Mouse (Mus musculus) ES-E14 (cell line): ENCODE data around the gene Rims1. TPM values are rescaled to one million over a fixed set of nuclear protein-coding genes. Genes with fewer than 3 reads are reported as not detected.

ENCODE experiments used
- DNase-seq: peaks from one replicate; pipeline ENCODE4 v3.0.0-alpha.2; 2013; ENCODE audit warnings: low read depth, low spot score
- H3K27ac ChIP-seq: 2 replicates; pipeline ENCODE4 v1.5.1; 2012; ENCODE audit warnings: low read depth, mild to moderate bottlenecking, low read length, moderate library complexity, mixed read lengths; ENCODE audit not compliant: poor library complexity, insufficient read depth, severe bottlenecking
- H3K36me3 ChIP-seq: 2 replicates; pipeline ENCODE4 v1.6.1; 2012; ENCODE audit warnings: mild to moderate bottlenecking, low read length, moderate library complexity, mixed read lengths; ENCODE audit not compliant: control insufficient read depth, poor library complexity, insufficient read depth, severe bottlenecking
- H3K4me1 ChIP-seq, 2 experiments: fragments of 150-350 bp in 1 of 2; sonication (generic) in 1 of 2; 2 replicates each; pipeline ENCODE4 v1.6.1; 2012; ENCODE audit warnings: low read length in 2 of 2, mild to moderate bottlenecking in 1 of 2, mixed read lengths in 1 of 2; ENCODE audit not compliant: control insufficient read depth in 2 of 2, insufficient read depth in 2 of 2, poor library complexity in 1 of 2
- H3K4me3 ChIP-seq, 2 experiments: fragments of 150-350 bp in 1 of 2; sonication (generic) in 1 of 2; 2 replicates each; pipeline ENCODE4 v1.5.1; 2012; ENCODE audit warnings: low read length in 2 of 2, low read depth in 1 of 2, mild to moderate bottlenecking in 1 of 2, mixed read lengths in 1 of 2; ENCODE audit not compliant: insufficient read depth in 1 of 2, poor library complexity in 1 of 2, severe bottlenecking in 1 of 2
- H3K9ac ChIP-seq: 2 replicates; pipeline ENCODE4 v1.6.1; 2012; ENCODE audit warnings: low read depth, mild to moderate bottlenecking, low read length, mixed read lengths; ENCODE audit not compliant: poor library complexity, insufficient read depth, severe bottlenecking
- H3K9me3 ChIP-seq: fragments of 150-350 bp; sonication (generic); 2 replicates; pipeline ENCODE4 v1.6.1; 2012; ENCODE audit warnings: low read depth, mild to moderate bottlenecking, low read length; ENCODE audit not compliant: control insufficient read depth, insufficient read depth
- CHD2 ChIP-seq: IDR thresholded peaks from 2 replicates; pipeline ENCODE4 v1.6.1; 2014; ENCODE audit warnings: mild to moderate bottlenecking, low read depth, low read length, inconsistent platforms
- HCFC1 ChIP-seq: IDR thresholded peaks from 2 replicates; pipeline ENCODE4 v1.6.1; 2012; ENCODE audit warnings: low read length, inconsistent platforms, borderline replicate concordance; ENCODE audit not compliant: insufficient read depth
- MAFK ChIP-seq: IDR thresholded peaks from 2 replicates; pipeline ENCODE4 v1.6.1; 2014; ENCODE audit warnings: mild to moderate bottlenecking, low read depth, low read length, inconsistent platforms; ENCODE audit not compliant: insufficient read depth
- ZC3H11A ChIP-seq: IDR thresholded peaks from 2 replicates; pipeline ENCODE4 v1.6.1; 2012; ENCODE audit warnings: low read depth, mild to moderate bottlenecking, inconsistent platforms, low read length, borderline replicate concordance
- ZNF384 ChIP-seq: IDR thresholded peaks from 2 replicates; pipeline ENCODE4 v1.6.1; 2012; ENCODE audit warnings: low read depth, low read length, inconsistent platforms
- in situ Hi-C, 2 experiments: fragments of 600-800 bp; cut with MboI; formaldehyde crosslinking; loops; one replicate each; pipeline ENCODE4 v1.15.1; 2025; ENCODE audit warnings: low sequenced_read_pairs in 2 of 2, inconsistent platforms in 1 of 2; ENCODE audit not compliant: unreplicated experiment in 2 of 2
- total RNA-seq: library from RNA; depleted of rRNA; stranded (reverse); fragments of 300-350 nt; gene quantifications from 2 replicates; pipeline ENCODE4 v1.2.3, GENCODE M21; 2012

The Rims1 gene
- total RNA-seq, 1 experiment: 1.4 TPM

DNA sequence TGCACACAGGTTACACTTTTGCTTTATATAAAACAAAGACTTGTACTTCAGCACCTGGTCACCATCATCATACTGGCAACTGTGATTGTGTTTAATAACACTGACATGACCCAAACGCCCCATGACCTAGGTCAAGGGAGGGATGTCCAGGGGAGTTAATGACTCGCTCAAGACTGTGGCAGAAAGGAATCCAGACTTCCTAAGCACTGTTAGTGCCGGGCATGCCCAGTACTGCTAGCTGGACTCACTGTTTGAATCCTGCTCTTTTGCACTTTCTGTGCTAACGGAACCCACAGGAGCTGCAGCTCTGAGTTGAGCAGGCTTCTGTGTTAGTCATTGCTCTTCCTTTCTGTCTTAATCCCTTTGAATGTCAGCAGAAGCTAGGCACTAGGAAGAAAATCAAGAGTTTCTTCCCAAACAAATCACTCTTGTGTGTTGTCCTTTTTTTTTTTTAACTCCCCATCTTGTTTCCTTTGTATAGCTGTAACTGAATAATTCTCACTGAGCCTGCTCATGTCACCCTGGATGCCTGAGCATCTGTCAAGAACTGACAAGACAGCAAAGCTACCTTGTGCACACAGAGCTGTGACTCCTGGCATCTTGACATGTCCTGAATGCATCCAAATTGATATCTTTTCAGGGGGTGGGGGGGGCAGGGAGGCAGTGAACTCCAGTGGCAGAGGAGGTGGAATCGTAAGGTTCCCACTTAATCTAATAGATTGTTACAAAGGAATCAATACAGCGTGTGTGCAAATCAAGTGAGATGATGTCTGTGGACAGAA, 543.4 kb downstream of the Rims1 start:
- H3K9me3 ChIP-seq: no peaks in the 10 kb centered on the region
- no peak for DNase-seq
- no peak overlapping the region for H3K4me3 ChIP-seq
- in situ Hi-C loops: loop anchor here in 1 of 2 experiments (10.0 kb wide), 1 partner anchor 848 kb away; no protein-coding TSS in a partner anchor
- H3K27ac ChIP-seq: no peak overlapping the region
- H3K9ac ChIP-seq: no peak overlapping the region
- no peaks in the 10 kb centered on the region for H3K36me3 ChIP-seq
- TF ChIP-seq HCFC1: no peak
- no peaks in the 10 kb centered on the region for H3K4me1 ChIP-seq

DNA sequence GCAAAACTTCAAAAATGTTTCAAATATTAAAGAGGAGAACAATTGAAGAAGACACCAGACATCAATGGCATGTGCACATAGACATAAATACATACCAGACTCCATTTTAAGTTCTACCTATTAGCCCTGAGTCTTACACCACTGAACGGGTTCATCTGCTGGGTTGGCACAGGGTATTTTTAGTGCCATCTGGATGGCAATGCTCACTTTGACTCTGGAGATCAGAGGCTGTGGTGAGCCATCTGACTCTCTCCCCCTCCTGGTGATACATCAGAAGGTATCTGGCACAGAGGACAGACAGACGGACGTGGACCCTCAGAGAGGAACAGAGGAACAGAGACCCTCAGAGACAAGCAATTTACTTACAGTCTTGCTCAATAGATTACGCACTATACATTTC, 544.1 kb downstream of the Rims1 start:
- TF ChIP-seq ZNF384 (no peak), ZC3H11A (no peak), HCFC1 (no peak), CHD2 (no peak), MAFK (no peak)
- no peak overlapping the region for H3K4me3 ChIP-seq
- in situ Hi-C loops: loop anchor here in 1 of 2 experiments (10.0 kb wide), 1 partner anchor 847 kb away; no protein-coding TSS in a partner anchor
- DNase-seq: no peak
- no peaks in the 10 kb centered on the region for H3K4me1 ChIP-seq
- H3K9me3 ChIP-seq: no peaks in the 10 kb centered on the region
- no peak overlapping the region for H3K9ac ChIP-seq
- no peaks in the 10 kb centered on the region for H3K36me3 ChIP-seq
- H3K27ac ChIP-seq: no peak overlapping the region

DNA sequence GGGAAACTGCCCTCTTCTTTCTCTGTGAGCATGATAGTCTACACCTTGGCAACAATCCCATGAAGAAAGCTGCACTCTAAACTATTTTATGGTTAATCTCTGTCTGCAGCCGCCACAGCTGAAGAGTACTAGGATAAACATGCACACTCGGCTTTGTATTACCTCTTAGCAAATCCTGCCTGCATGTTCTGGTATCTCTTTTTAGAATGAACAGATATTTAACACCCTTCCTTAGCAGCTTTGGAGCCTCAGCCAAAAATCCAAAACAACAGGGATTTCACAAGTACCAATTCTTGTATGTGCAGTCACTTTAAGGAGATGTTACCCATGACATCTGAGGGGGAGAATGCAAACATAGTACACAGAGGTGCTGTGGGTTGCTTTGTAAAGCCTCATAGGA, 545.5 kb downstream of the Rims1 start:
- H3K36me3 ChIP-seq: no peaks in the 10 kb centered on the region
- no peak for DNase-seq
- H3K4me1 ChIP-seq: no peaks in the 10 kb centered on the region
- H3K4me3 ChIP-seq: no peak overlapping the region
- no peak overlapping the region for H3K27ac ChIP-seq
- in situ Hi-C loops: loop anchor here in 1 of 2 experiments (10.0 kb wide), 1 partner anchor 845 kb away; no protein-coding TSS in a partner anchor
- no peak overlapping the region for H3K9ac ChIP-seq
- H3K9me3 ChIP-seq: no peaks in the 10 kb centered on the region
- TF ChIP-seq MAFK (no peak), ZNF384 (no peak), CHD2 (no peak), ZC3H11A (no peak)

DNA sequence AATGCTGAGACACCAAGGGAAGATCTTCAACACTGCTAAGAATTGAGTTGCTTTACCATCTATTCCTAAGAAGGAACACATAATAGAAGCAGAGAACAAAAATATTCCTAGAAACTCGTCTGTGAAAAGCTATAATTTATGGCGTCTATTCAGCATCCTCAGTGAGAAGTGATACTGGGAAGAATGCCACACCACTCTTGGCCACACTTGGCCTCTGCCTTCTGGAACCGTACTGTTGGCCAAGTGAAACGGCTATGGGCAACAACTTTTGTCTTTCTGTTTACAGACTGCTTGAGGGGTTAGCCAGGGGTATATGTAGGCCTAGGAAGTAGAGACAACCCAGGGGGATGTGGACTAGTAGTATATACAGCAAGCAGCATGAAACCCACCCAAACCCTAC, 547.4 kb downstream of the Rims1 start:
- Histone ChIP-seq H3K9ac (no peak overlapping the region), H3K4me1 (no peaks in the 10 kb centered on the region), H3K4me3 (no peak overlapping the region), H3K9me3 (no peaks in the 10 kb centered on the region), H3K27ac (no peak overlapping the region), H3K36me3 (no peaks in the 10 kb centered on the region)
- in situ Hi-C loops: no loop called here
- DNase-seq: no peak
- TF ChIP-seq MAFK (no peak), CHD2 (no peak), ZC3H11A (no peak), HCFC1 (no peak), ZNF384 (no peak)
